Mouse (Mus musculus) heart, embryonic 12.5 days (tissue): ENCODE results near the gene Ralgapa2. TPM values are rescaled to one million over a fixed set of nuclear protein-coding genes. Genes with fewer than 3 reads are reported as not detected.

Experiments
- ATAC-seq: fragments of 200-750 bp; cut with Nextera tagmentation; 2 replicates; pipeline ENCODE4 v1.8.0; 2017; ENCODE audit warnings: moderate TSS enrichment, moderate library complexity; ENCODE audit not compliant: insufficient number of reproducible peaks, low FRiP score
- H3K27ac ChIP-seq: fragments of 300-500 bp; sonication (generic); 2 replicates; pipeline ENCODE4 v1.5.1; 2016; ENCODE audit warnings: mild to moderate bottlenecking, moderate library complexity; ENCODE audit not compliant: poor library complexity, severe bottlenecking
- H3K27me3 ChIP-seq: fragments of 300-500 bp; sonication (generic); replicated peaks from 2 replicates; pipeline ENCODE4 v1.6.1; 2016; ENCODE audit warnings: mild to moderate bottlenecking, moderate library complexity
- H3K36me3 ChIP-seq: fragments of 300-500 bp; sonication (generic); 2 replicates; pipeline ENCODE4 v1.6.1; 2016; ENCODE audit warnings: mild to moderate bottlenecking, moderate library complexity
- H3K4me1 ChIP-seq: fragments of 300-500 bp; sonication (generic); replicated peaks from 2 replicates; pipeline ENCODE4 v1.6.1; 2016; ENCODE audit warnings: mild to moderate bottlenecking
- H3K4me2 ChIP-seq: fragments of 300-500 bp; sonication (generic); 2 replicates; pipeline ENCODE4 v1.6.1; 2016; ENCODE audit warnings: mild to moderate bottlenecking, moderate library complexity
- H3K4me3 ChIP-seq: fragments of 300-500 bp; sonication (generic); 2 replicates; pipeline ENCODE4 v1.5.1; 2016; ENCODE audit warnings: mild to moderate bottlenecking
- H3K9ac ChIP-seq: fragments of 300-500 bp; sonication (generic); 2 replicates; pipeline ENCODE4 v1.6.1; 2016; ENCODE audit warnings: mild to moderate bottlenecking, moderate library complexity
- H3K9me3 ChIP-seq: fragments of 300-500 bp; sonication (generic); replicated peaks from 2 replicates; pipeline ENCODE4 v1.6.1; 2016; ENCODE audit warnings: mild to moderate bottlenecking, moderate library complexity
- WGBS: fragments of 180-500 bp; shearing (Covaris S2); methylation state at CpG from one replicate; pipeline ENCODE4 v1.1.7; 2016; 5-methylcytosine and 5-hydroxymethylcytosine counted together
- polyA plus RNA-seq: library from polyadenylated mRNA; unstranded; fragments of >200 nt; fragmentation: Nextera tagmentation; extraction: Ambion mirVana; gene quantifications from 2 replicates; pipeline ENCODE4 v1.2.1, GENCODE M21; 2016

Gene Ralgapa2
- polyA plus RNA-seq, 1 experiment from 2014 or later, result 11.3 TPM

DNA sequence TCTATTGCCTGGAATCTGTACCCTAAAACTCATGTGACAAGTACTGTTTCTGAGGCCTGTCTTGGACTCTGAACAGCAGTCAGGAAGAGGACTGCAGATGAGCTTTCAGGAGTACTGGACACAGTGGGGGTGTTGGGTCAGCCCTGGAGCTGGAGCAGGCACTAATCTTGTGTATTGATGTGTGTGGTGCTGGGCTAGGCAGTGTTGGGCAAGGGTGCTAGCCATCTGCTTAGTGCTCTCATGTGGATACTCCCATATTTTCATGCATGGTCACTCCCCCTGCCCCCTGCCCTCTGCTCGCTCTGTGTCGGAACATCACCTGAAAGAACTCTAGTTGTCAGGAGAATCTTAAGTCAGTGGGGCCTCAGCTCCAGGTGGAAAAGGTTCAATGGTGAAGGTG, 268.1 kb downstream of the Ralgapa2 start:
- Histone ChIP-seq H3K36me3 (peaks cover 17% of the 10 kb centered on the region), H3K27ac (no peak overlapping the region), H3K4me1 (peaks cover 32% of the 10 kb centered on the region), H3K27me3 (no peaks in the 10 kb centered on the region), H3K9me3 (no peaks in the 10 kb centered on the region), H3K4me3 (no peak overlapping the region), H3K4me2 (no peak overlapping the region), H3K9ac (no peak overlapping the region)
- ATAC-seq, result no peak
- 93% methylated on average over 2 of the region's 2 CpGs for WGBS

- peaks cover 8% of the 10 kb centered on the region; the same call in 1 of the 2 replicates for H3K36me3 ChIP-seq
- no peak for ATAC-seq
Observed at GRCm38 (mm10) chr2:146239196-146239747, 272.9 kb downstream of the Ralgapa2 start.

GRCm38 (mm10) chr2:146231485-146231884, 280.7 kb downstream of the Ralgapa2 start:
- H3K4me2 ChIP-seq, result no peak overlapping the region
- ATAC-seq, result no peak
- H3K27ac ChIP-seq, result no peak overlapping the region
- H3K27me3 ChIP-seq, result peaks cover 26% of the 10 kb centered on the region
- H3K4me1 ChIP-seq, result no peaks in the 10 kb centered on the region
- H3K4me3 ChIP-seq, result no peak overlapping the region
- 79% methylated on average over 2 of the region's 2 CpGs for whole genome bisulfite sequencing
- no peak overlapping the region for H3K9ac ChIP-seq
- no peaks in the 10 kb centered on the region for H3K36me3 ChIP-seq
- no peaks in the 10 kb centered on the region for H3K9me3 ChIP-seq

More at GRCm38 (mm10) chr2:146239196-146239747, 272.9 kb downstream of the Ralgapa2 start:
- WGBS, result 82% methylated on average over 4 of the region's 4 CpGs
- H3K4me2 ChIP-seq, result no peak overlapping the region
- no peaks in the 10 kb centered on the region for H3K27me3 ChIP-seq
- no peak overlapping the region for H3K9ac ChIP-seq
- no peaks in the 10 kb centered on the region for H3K9me3 ChIP-seq
- H3K4me3 ChIP-seq, result no peak overlapping the region
- no peaks in the 10 kb centered on the region for H3K4me1 ChIP-seq
- no peak overlapping the region for H3K27ac ChIP-seq

GRCm38 (mm10) chr2:146228435-146228834, 283.7 kb downstream of the Ralgapa2 start:
- H3K9ac ChIP-seq, result no peak overlapping the region
- H3K27ac ChIP-seq, result no peak overlapping the region
- no peak overlapping the region for H3K4me2 ChIP-seq
- WGBS, result 73% methylated on average over 2 of the region's 2 CpGs
- H3K27me3 ChIP-seq, result peaks cover 51% of the 10 kb centered on the region
- H3K4me1 ChIP-seq, result peaks cover 2% of the 10 kb centered on the region
- H3K4me3 ChIP-seq, result no peak overlapping the region
- H3K9me3 ChIP-seq, result no peaks in the 10 kb centered on the region
- ATAC-seq, result no peak
- H3K36me3 ChIP-seq, result no peaks in the 10 kb centered on the region

DNA sequence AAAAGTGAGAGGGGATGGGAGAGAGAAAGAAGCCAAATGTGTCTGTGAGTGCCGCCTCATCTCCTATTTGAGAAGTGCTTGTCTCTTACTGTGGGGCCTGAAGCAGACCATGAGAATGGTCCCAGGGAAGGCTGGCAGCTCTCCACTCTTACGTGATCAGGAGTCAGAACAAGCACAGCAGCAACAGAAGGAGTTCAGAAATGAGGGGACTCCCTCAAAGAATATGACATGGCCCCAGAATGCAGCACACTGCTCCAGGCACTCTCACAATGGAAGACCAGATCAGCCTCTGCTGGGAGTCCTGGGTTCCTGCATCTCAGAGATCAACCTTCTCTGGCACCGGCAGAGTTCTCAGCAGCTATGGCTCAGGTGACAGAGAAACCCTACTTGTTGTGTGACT, 284.5 kb downstream of the Ralgapa2 start:
- H3K27ac ChIP-seq, result no peak overlapping the region
- ATAC-seq, result no peak
- no peak overlapping the region for H3K9ac ChIP-seq
- H3K4me1 ChIP-seq, result peaks cover 10% of the 10 kb centered on the region
- peaks cover 59% of the 10 kb centered on the region for H3K27me3 ChIP-seq
- no peak overlapping the region for H3K4me2 ChIP-seq
- WGBS, result 51% methylated on average over 3 of the region's 3 CpGs
- H3K4me3 ChIP-seq, result no peak overlapping the region
- no peaks in the 10 kb centered on the region for H3K36me3 ChIP-seq
- H3K9me3 ChIP-seq, result no peaks in the 10 kb centered on the region

DNA sequence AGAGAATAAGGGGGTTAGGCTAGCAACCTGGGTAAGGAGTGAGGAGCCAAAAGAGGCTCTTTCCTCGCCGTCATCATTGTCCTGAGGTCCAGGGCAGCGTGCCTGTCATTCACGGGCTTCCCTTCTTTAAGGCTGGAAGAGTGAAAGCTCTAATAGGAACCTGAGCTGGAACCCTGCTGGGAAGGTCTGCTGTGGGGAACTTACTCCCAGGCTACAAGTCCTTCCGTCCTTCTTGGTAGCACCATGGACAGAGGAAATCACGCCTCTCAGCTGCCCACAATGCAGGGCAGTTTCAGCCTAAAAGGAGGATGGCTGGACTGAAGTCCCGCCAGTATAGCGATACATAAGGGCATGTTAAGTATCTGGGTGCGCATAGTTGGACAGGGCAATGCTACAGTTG, 285.7 kb downstream of the Ralgapa2 start:
- H3K9me3 ChIP-seq, result no peaks in the 10 kb centered on the region
- peaks cover 71% of the 10 kb centered on the region for H3K27me3 ChIP-seq
- WGBS, result 6% methylated on average over 9 of the region's 9 CpGs
- H3K4me3 ChIP-seq, result no peak overlapping the region
- H3K27ac ChIP-seq, result no peak overlapping the region
- no peak for ATAC-seq
- H3K4me1 ChIP-seq, result peaks cover 19% of the 10 kb centered on the region
- H3K9ac ChIP-seq, result no peak overlapping the region
- no peaks in the 10 kb centered on the region for H3K36me3 ChIP-seq
- H3K4me2 ChIP-seq, result no peak overlapping the region

DNA sequence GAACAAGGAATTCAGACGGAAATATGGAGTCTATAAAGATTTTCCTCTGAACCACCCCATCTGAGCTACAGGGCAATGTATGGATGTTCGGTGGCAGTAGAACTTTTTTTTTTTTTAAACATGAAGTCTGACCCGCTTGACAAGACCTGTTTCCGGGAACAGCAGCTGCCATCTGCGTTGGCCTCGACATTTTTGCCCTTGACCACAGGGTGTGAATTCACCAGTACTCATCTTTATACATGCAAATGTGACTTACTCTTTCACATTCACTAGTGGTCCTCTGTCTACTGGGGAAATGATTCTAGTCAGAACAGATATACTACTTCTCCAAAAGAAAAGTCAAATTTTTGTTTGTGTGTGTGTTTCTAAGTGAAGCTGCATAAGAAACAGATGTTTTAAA, 286.3 kb downstream of the Ralgapa2 start:
- H3K27ac ChIP-seq, result no peak overlapping the region
- no peak overlapping the region for H3K4me2 ChIP-seq
- H3K36me3 ChIP-seq, result no peaks in the 10 kb centered on the region
- ATAC-seq, result no peak
- no peaks in the 10 kb centered on the region for H3K9me3 ChIP-seq
- H3K9ac ChIP-seq, result no peak overlapping the region
- WGBS, result 19% methylated on average over 6 of the region's 6 CpGs
- H3K27me3 ChIP-seq, result peaks cover 77% of the 10 kb centered on the region
- H3K4me1 ChIP-seq, result peaks cover 23% of the 10 kb centered on the region
- no peak overlapping the region for H3K4me3 ChIP-seq

GRCm38 (mm10) chr2:146224141-146224540, 288.0 kb downstream of the Ralgapa2 start:
- Histone ChIP-seq H3K36me3 (no peaks in the 10 kb centered on the region), H3K4me1 (peaks cover 28% of the 10 kb centered on the region)

GRCm38 (mm10) chr2:146223176-146223905, 288.8 kb downstream of the Ralgapa2 start:
- no peak for ATAC-seq
- no peak overlapping the region for H3K9ac ChIP-seq

More at GRCm38 (mm10) chr2:146224141-146224540, 288.0 kb downstream of the Ralgapa2 start:
- WGBS, result 16% methylated on average over 7 of the region's 7 CpGs
- Histone ChIP-seq H3K9ac (no peak overlapping the region), H3K4me2 (no peak overlapping the region), H3K27ac (no peak overlapping the region), H3K9me3 (no peaks in the 10 kb centered on the region), H3K27me3 (peaks cover 83% of the 10 kb centered on the region), H3K4me3 (no peak overlapping the region)
- no peak for ATAC-seq

GRCm38 (mm10) chr2:146222279-146223175, 289.6 kb downstream of the Ralgapa2 start:
- peaks cover 42% of the 10 kb centered on the region for H3K4me1 ChIP-seq
- WGBS, result 2% methylated on average over 131 of the region's 133 CpGs
- peak overlapping the region; percentile 97 for H3K4me2 ChIP-seq
- peaks cover 84% of the 10 kb centered on the region for H3K27me3 ChIP-seq
- ATAC-seq, result 0 out of 2 replicates have a peak, but pooled peaks have one; percentile 6
- no peak overlapping the region for H3K27ac ChIP-seq
- H3K4me3 ChIP-seq, result peak overlapping the region; percentile 56
- H3K9ac ChIP-seq, result peak overlapping the region; percentile 35
- no peaks in the 10 kb centered on the region for H3K36me3 ChIP-seq
- no peaks in the 10 kb centered on the region for H3K9me3 ChIP-seq

More at GRCm38 (mm10) chr2:146223176-146223905, 288.8 kb downstream of the Ralgapa2 start:
- peak overlapping the region; percentile 97 for H3K4me2 ChIP-seq
- H3K36me3 ChIP-seq, result no peaks in the 10 kb centered on the region
- H3K27ac ChIP-seq, result no peak overlapping the region
- H3K9me3 ChIP-seq, result no peaks in the 10 kb centered on the region
- peaks cover 83% of the 10 kb centered on the region for H3K27me3 ChIP-seq
- peak overlapping the region; percentile 56 for H3K4me3 ChIP-seq
- WGBS, result 1% methylated on average over 74 of the region's 75 CpGs
- H3K4me1 ChIP-seq, result peaks cover 34% of the 10 kb centered on the region

GRCm38 (mm10) chr2:146221929-146222278, 290.2 kb downstream of the Ralgapa2 start:
- WGBS, result under 1% methylated on average over 43 of the region's 44 CpGs
- Histone ChIP-seq H3K9ac (0 out of 2 replicates have a peak overlapping the region, but pooled peaks have one; percentile 35), H3K4me3 (peak overlapping the region; percentile 56), H3K4me2 (peak overlapping the region; percentile 97), H3K27me3 (peaks cover 83% of the 10 kb centered on the region), H3K4me1 (peaks cover 46% of the 10 kb centered on the region), H3K9me3 (no peaks in the 10 kb centered on the region), H3K27ac (no peak overlapping the region), H3K36me3 (no peaks in the 10 kb centered on the region)
- peak; percentile 27 for ATAC-seq
